11 mouse cellular contexts compared by ENCODE assay signal in the genomic region with DNA sequence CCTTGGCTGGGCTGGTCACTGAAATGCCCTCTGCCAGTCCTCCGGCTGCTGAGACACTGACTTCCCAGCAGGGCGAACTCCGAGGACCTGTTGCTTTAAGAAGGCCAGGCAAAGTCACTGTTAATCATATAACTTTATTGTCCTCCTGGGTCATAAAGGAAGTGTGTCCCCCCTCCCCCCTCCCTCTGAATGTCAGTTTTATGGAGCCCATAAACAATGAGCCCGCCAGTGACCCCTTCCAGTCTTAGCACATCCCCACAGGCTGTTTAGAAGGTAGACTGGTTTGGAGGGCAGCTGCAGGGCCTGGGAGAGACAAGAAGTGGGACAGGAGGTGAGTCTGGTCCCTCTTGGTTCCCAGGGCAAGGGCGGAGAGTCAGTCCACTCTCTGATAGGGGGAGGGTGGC. TPM values are rescaled to one million over a fixed set of nuclear protein-coding genes. Genes with fewer than 3 reads are reported as not detected.
DNase-seq lines count a peak whose midpoint lies in the region; ATAC-seq and TF ChIP-seq lines count a peak whose summit lies in the region.
"Had no signal": no experiment of that assay in that cellular context is flagged by ENCODE, and none has a peak within 500 bp of the region (broad histone marks: within the 10 kb centered on the region; RNA-seq: fewer than 3 reads in every experiment).

No protein-coding gene starts in this region.

- 0 out of 2 replicates have a peak overlapping the region, but pooled peaks have one; percentile 10 for H3K27ac ChIP-seq in lung, embryonic 15.5 days
- H3K27ac ChIP-seq in limb, embryonic 10.5 days: peak overlapping the region; percentile 72
- peak overlapping the region; percentile 95 for H3K27ac ChIP-seq in small intestine, adult 2 months (ENCODE audit: insufficient read depth, low read depth, low read length)
- H3K27ac ChIP-seq: heart, embryonic 13.5 days; liver, embryonic 12.5 days had no signal

- H3K36me3 ChIP-seq in lung, embryonic 15.5 days: peaks cover 16% of the 10 kb centered on the region
- H3K36me3 ChIP-seq in limb, embryonic 10.5 days: peaks cover 19% of the 10 kb centered on the region
- peaks cover 10% of the 10 kb centered on the region for H3K36me3 ChIP-seq in small intestine, adult 2 months (ENCODE audit: control insufficient read depth, insufficient read depth, low read length)

- 56% methylated on average over 5 of the region's 5 CpGs for WGBS in lung, embryonic 15.5 days
- 7% methylated on average over 5 of the region's 5 CpGs for WGBS in limb, embryonic 10.5 days
- WGBS in small intestine, adult 2 months: 25% methylated on average over 5 of the region's 5 CpGs

- TF ChIP-seq POLR2A in small intestine, adult 2 months (IDR thresholded peaks at IDR 0.05; ENCODE audit: low read depth, low read length): peak; percentile 42; the same call in 1 of the 2 replicates

- no peak for DNase-seq in lung, adult 18-20 months
- DNase-seq in hindlimb bud, embryonic 11.5 days (ENCODE audit: extremely low spot score, low read depth, low spot score): peak; percentile 49
- DNase-seq in limb, embryonic 10.5 days (ENCODE audit: low spot score): peak; percentile 67
- no peak for DNase-seq in right cerebral cortex, postnatal 36 days (ENCODE audit: low spot score in 2 of 2)
- no peak for DNase-seq in right cerebral cortex, postnatal 25 days
- DNase-seq: forebrain, postnatal 0 days; right cerebral cortex, adult 18-20 months had no signal

- peaks cover 27% of the 10 kb centered on the region for H3K4me1 ChIP-seq in lung, embryonic 15.5 days
- peaks cover 49% of the 10 kb centered on the region for H3K4me1 ChIP-seq in limb, embryonic 10.5 days
- peaks cover 27% of the 10 kb centered on the region for H3K4me1 ChIP-seq in small intestine, adult 2 months (ENCODE audit: control insufficient read depth, insufficient read depth, insufficient read length, low read length)

- no peak for TF ChIP-seq CTCF in small intestine, adult 2 months (IDR thresholded peaks at IDR 0.05; ENCODE audit: extremely low read depth, insufficient read length, insufficient replicate concordance, low read depth, low read length)

- no peak for ATAC-seq in lung, embryonic 15.5 days (ENCODE audit: borderline replicate concordance, extremely low read depth, low FRiP score, low TSS enrichment)
- ATAC-seq: forebrain, postnatal 0 days; liver, embryonic 12.5 days had no signal

- H3K4me3 ChIP-seq in lung, embryonic 15.5 days: no peak overlapping the region
- peak overlapping the region; percentile 40 for H3K4me3 ChIP-seq in limb, embryonic 10.5 days
- peak overlapping the region; percentile 77 for H3K4me3 ChIP-seq in small intestine, adult 2 months (ENCODE audit: low read depth, low read length)
- H3K4me3 ChIP-seq: heart, embryonic 13.5 days; liver, embryonic 12.5 days had no signal

- no peaks in the 10 kb centered on the region for H3K27me3 ChIP-seq in lung, embryonic 15.5 days
- H3K27me3 ChIP-seq in limb, embryonic 10.5 days (ENCODE audit: low read depth, poor library complexity, severe bottlenecking): no peaks in the 10 kb centered on the region
- no peaks in the 10 kb centered on the region for H3K27me3 ChIP-seq in small intestine, adult 2 months (ENCODE audit: control insufficient read depth, insufficient read depth, low read length)

- no peaks in the 10 kb centered on the region; the same call in 1 of the 2 replicates for H3K9me3 ChIP-seq in lung, embryonic 15.5 days
- H3K9me3 ChIP-seq in limb, embryonic 10.5 days (replicated peaks): no peaks in the 10 kb centered on the region; the same call in 1 of the 2 replicates

- no peak overlapping the region for H3K9ac ChIP-seq in lung, embryonic 15.5 days
- H3K9ac ChIP-seq: forebrain, postnatal 0 days; heart, embryonic 13.5 days; liver, embryonic 12.5 days had no signal

- peak overlapping the region; percentile 27; the same call in 1 of the 2 replicates for H3K4me2 ChIP-seq in lung, embryonic 15.5 days
- H3K4me2 ChIP-seq: heart, embryonic 13.5 days; liver, embryonic 12.5 days had no signal

RNA-seq across cellular contexts. Expression of a gene that starts 46.9 kb away (rescaled TPM):
- polyA plus RNA-seq in lung, embryonic 15.5 days (2015; fragmentation: Nextera tagmentation; extraction: Ambion mirVana): 34.8 and 35.8 TPM in 2 replicates
- 20.4 and 27.2 TPM in 2 replicates for polyA plus RNA-seq in limb, embryonic 10.5 days (2016; fragmentation: Nextera tagmentation; extraction: Ambion mirVana)
- polyA plus RNA-seq in small intestine, adult 2 months (2012; rRNA removed): 112 and 394 TPM in 2 replicates

Comparison
In these comparisons a context has a peak if more than half of its experiments do, and no peak if none do; other contexts are left out.
1. H3K27ac ChIP-seq: peak in every context shown above with its lines; median percentile 95 in small intestine, adult 2 months; 72 in limb, embryonic 10.5 days; 10 in lung, embryonic 15.5 days.
2. DNase-seq: peak in hindlimb bud, embryonic 11.5 days (single experiment) and limb, embryonic 10.5 days (single experiment); none in lung, adult 18-20 months (0 of 2), right cerebral cortex, postnatal 36 days (0 of 2) and right cerebral cortex, postnatal 25 days (single experiment).